Mouse (Mus musculus): ENCODE results near the gene Apex1.
"Not testable (repeated sequence)": the region's sequence is repeated elsewhere in the genome, so short reads cannot be mapped to it uniquely, and the experiment has no call there.

Gene Apex1

GRCm38 (mm10) chr14:50969558-50970544, 45.1 kb downstream of the Apex1 start:
- DNase-seq: peak; percentile 35 to 48

- DNase-seq: no peak
Observed at GRCm38 (mm10) chr14:50970822-50971221, 46.1 kb downstream of the Apex1 start.

GRCm38 (mm10) chr14:50973054-50973453, 48.3 kb downstream of the Apex1 start:
- not testable (repeated sequence) for DNase-seq

GRCm38 (mm10) chr14:50973700-50974099, 48.9 kb downstream of the Apex1 start:
- DNase-seq: no peak

- no peak for DNase-seq
Observed at GRCm38 (mm10) chr14:50975001-50975400, 50.2 kb downstream of the Apex1 start.

- DNase-seq: no peak
Observed at GRCm38 (mm10) chr14:50976674-50977073, 51.9 kb downstream of the Apex1 start.
